Mouse (Mus musculus) forebrain, embryonic 11.5 days (tissue): ENCODE measurements at regions not wholly inside any gene's neighbourhood (a gene's known extent, or its start where the extent isn't known, plus 50 kb on each side); places are given as distances from the start of the nearest gene placed in this dataset.

Experiments used
- ATAC-seq: fragments of 200-750 bp; cut with Nextera tagmentation; replicated peaks from 2 replicates; pipeline ENCODE4 v1.8.0; 2017; ENCODE audit warnings: moderate TSS enrichment; ENCODE audit not compliant: low FRiP score
- DNase-seq: peaks from one replicate; pipeline ENCODE4 v3.0.0-alpha.2; 2017; ENCODE audit warnings: low spot score
- H3K27ac ChIP-seq: fragments of 300-500 bp; sonication (generic); 2 replicates; pipeline ENCODE4 v1.5.1; 2014; ENCODE audit warnings: low read depth, low read length
- H3K27me3 ChIP-seq: fragments of 300-500 bp; sonication (generic); 2 replicates; pipeline ENCODE4 v1.6.1; 2014; ENCODE audit warnings: mild to moderate bottlenecking, low read length, mixed read lengths; ENCODE audit not compliant: control insufficient read depth, insufficient read depth
- H3K36me3 ChIP-seq: fragments of 300-500 bp; sonication (generic); 2 replicates; pipeline ENCODE4 v1.6.1; 2014; ENCODE audit warnings: mild to moderate bottlenecking, low read length, moderate library complexity, mixed read lengths; ENCODE audit not compliant: control insufficient read depth, insufficient read depth
- H3K4me1 ChIP-seq: fragments of 300-500 bp; sonication (generic); replicated peaks from 2 replicates; pipeline ENCODE4 v1.6.1; 2014; ENCODE audit warnings: low read length, mixed read lengths; ENCODE audit not compliant: control insufficient read depth, insufficient read depth
- H3K4me2 ChIP-seq: fragments of 300-500 bp; sonication (generic); 2 replicates; pipeline ENCODE4 v1.6.1; 2014; ENCODE audit warnings: low read depth, mild to moderate bottlenecking, low read length, moderate library complexity, mixed read lengths; ENCODE audit not compliant: severe bottlenecking
- H3K4me3 ChIP-seq: fragments of 300-500 bp; sonication (generic); 2 replicates; pipeline ENCODE4 v1.5.1; 2014; ENCODE audit warnings: low read depth, low read length
- H3K9ac ChIP-seq: fragments of 300-500 bp; sonication (generic); 2 replicates; pipeline ENCODE4 v1.6.1; 2014; ENCODE audit warnings: low read length
- H3K9me3 ChIP-seq: fragments of 300-500 bp; sonication (generic); 2 replicates; pipeline ENCODE4 v1.6.1; 2016; ENCODE audit warnings: low read length, mixed read lengths; ENCODE audit not compliant: control insufficient read depth
- WGBS: fragments of 180-500 bp; shearing (Covaris S2); extraction: QIAGEN DNeasy Blood & Tissue Kit; methylation state at CpG from one replicate; pipeline ENCODE4 v1.1.7; 2014; 5-methylcytosine and 5-hydroxymethylcytosine counted together

GRCm38 (mm10) chr16:77313195-77313594 is 288.7 kb downstream of the Gm11146 start:
- H3K9ac ChIP-seq = no peak overlapping the region
- H3K27ac ChIP-seq = no peak overlapping the region
- no peaks in the 10 kb centered on the region for H3K9me3 ChIP-seq
- H3K4me1 ChIP-seq = no peaks in the 10 kb centered on the region
- no peaks in the 10 kb centered on the region for H3K27me3 ChIP-seq
- H3K4me2 ChIP-seq = no peak overlapping the region
- H3K36me3 ChIP-seq = no peaks in the 10 kb centered on the region
- no peak overlapping the region for H3K4me3 ChIP-seq
- DNase-seq (no peak), ATAC-seq (no peak)

DNA sequence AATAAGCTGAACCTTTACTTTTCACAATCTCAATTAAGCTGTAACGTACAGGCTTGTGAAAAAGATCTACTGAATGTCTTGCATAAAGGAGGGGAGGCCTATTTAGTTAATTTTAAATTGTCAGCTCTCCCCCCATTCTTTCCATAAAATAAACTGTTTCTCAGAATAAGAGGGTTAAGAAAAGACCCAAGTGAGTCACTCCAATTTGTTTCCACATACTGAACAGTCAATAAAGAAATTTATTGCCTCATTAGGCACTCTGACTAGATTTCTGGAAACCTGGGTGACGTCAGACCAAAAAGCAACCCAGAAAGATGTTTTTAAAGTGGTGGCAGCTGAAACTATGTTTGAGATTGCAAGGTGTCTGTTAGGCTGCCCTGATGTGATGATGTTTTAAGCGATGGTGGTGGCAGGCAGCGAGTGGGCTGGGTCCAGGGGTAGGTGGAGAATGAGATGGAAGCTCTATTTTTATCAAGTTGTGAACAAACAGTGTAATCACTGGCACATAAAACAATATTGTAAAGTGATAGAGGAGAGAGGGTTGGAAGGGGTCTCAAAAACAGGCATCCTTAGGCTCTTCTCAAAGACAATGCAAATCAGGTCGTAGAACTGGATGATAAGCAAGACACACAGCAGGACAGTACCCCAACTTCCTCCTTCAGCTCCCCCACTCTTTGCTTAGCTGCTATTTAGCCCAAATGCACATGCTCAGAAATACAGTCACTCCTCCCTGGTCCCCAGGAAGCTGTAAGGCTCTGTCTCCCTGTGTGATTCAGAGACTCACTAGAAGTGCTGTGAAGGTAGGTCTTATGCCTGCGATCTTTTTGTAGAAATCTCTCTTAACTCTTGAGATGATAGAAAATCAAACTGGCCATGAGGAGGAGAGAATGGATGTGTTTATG is 288.0 kb downstream of the Usp25 start:
- 0 out of 2 replicates have a peak overlapping the region, but pooled peaks have one; percentile 9 for H3K27ac ChIP-seq
- no peaks in the 10 kb centered on the region for H3K27me3 ChIP-seq

GRCm38 (mm10) chr16:77300572-77301213 is 287.2 kb downstream of the Usp25 start:
- Histone ChIP-seq H3K4me3 (no peak overlapping the region), H3K9ac (no peak overlapping the region), H3K27ac (no peak overlapping the region), H3K27me3 (no peaks in the 10 kb centered on the region), H3K4me1 (no peaks in the 10 kb centered on the region; the same call in 1 of the 2 replicates), H3K9me3 (no peaks in the 10 kb centered on the region), H3K4me2 (no peak overlapping the region), H3K36me3 (no peaks in the 10 kb centered on the region)
- peak; percentile 51; the same call in 1 of the 2 replicates for ATAC-seq
- WGBS = 63% methylated on average over 6 of the region's 6 CpGs
- DNase-seq = no peak

More for the DNA sequence above, 288.0 kb downstream of the Usp25 start:
- H3K4me3 ChIP-seq = no peak overlapping the region
- H3K9me3 ChIP-seq = no peaks in the 10 kb centered on the region
- no peaks in the 10 kb centered on the region for H3K36me3 ChIP-seq
- no peak overlapping the region for H3K9ac ChIP-seq
- no peak for DNase-seq
- no peak overlapping the region for H3K4me2 ChIP-seq
- ATAC-seq = peak; percentile 70
- 51% methylated on average over 6 of the region's 6 CpGs for WGBS
- no peaks in the 10 kb centered on the region; the same call in 1 of the 2 replicates for H3K4me1 ChIP-seq

DNA sequence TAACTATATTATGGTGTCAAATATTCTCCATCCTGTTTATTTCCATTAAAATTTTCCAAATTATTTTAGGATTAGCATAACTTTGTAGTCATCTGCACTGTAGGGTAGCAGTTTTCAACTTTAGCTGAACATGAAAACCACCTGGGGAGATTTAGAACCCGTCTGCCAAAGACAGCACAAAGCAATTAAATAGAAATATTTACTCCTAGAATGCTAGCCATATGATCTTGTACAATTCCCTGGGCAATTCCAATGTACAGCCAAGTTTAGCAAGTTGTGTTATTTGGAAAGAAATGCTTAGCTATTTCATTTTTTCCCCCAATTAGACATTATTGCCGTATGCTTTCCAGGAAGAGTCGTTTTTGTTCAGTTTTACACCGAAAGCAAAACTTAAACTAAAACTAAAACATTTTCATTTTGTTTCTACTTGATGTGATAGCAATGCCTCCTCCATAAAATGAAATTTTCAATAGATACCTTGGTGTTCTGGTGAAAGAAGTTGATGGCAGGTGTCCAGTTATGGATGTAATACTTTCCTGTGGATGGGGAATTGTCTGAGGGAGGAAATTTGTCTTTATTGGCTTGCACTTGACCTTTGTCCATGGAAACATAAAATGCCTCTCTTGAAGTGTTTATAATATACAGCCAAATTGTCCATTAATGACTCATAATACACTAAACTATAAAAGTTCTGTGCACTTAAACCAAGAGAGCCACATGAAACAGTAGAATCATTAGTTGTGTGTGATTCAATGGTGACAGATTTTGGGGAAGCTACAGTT is 282.3 kb downstream of the Usp25 start:
- Histone ChIP-seq H3K27me3 (no peaks in the 10 kb centered on the region), H3K4me3 (no peak overlapping the region), H3K4me2 (no peak overlapping the region), H3K36me3 (no peaks in the 10 kb centered on the region), H3K9me3 (no peaks in the 10 kb centered on the region), H3K27ac (no peak overlapping the region), H3K4me1 (peaks cover 6% of the 10 kb centered on the region; the same call in 1 of the 2 replicates), H3K9ac (no peak overlapping the region)
- no peak for ATAC-seq
- WGBS = 86% methylated on average over 4 of the region's 4 CpGs
- no peak for DNase-seq

- peak overlapping the region; percentile 64 for H3K27ac ChIP-seq
- no peak overlapping the region for H3K4me3 ChIP-seq
- peak overlapping the region; percentile 27; the same call in 1 of the 2 replicates for H3K4me2 ChIP-seq
- peaks cover 6% of the 10 kb centered on the region; the same call in 1 of the 2 replicates for H3K4me1 ChIP-seq
- H3K9me3 ChIP-seq = no peaks in the 10 kb centered on the region
- no peaks in the 10 kb centered on the region for H3K27me3 ChIP-seq
- ATAC-seq (peak; percentile 59), DNase-seq (no peak)
- H3K36me3 ChIP-seq = no peaks in the 10 kb centered on the region
- no peak overlapping the region for H3K9ac ChIP-seq
- WGBS = 53% methylated on average over 2 of the region's 2 CpGs
Observed at GRCm38 (mm10) chr16:77292317-77292771, 278.8 kb downstream of the Usp25 start.

DNA sequence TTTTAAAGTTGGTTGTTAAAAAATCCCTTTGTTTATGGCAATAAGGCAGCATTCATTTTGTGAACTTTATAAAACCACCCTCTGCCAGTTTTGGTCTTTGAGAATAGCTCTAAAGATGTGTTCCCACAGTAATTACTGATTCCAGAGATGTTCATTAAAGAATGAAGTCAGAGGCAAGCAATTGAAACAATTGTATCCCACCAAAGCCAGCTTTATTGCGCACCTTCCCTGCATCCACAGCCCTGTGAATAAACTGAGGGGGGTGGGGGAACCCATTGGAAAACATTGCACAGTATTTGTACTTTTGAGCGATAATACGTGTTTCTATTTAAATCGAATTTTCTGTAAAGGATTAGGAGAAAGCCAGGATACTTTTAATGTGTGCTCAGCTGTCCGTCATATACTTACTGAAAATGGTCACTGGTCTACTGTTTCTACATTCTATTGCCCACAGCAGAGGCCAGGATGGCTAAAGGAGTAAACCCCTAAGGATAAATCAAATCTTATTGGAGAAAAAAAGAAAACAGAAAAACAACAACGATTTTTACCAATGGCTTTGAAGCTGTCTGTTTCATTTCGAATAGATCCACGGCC is 278.3 kb downstream of the Usp25 start:
- DNase-seq = no peak
- peak overlapping the region; percentile 64 for H3K27ac ChIP-seq
- no peaks in the 10 kb centered on the region for H3K36me3 ChIP-seq
- peaks cover 6% of the 10 kb centered on the region; the same call in 1 of the 2 replicates for H3K4me1 ChIP-seq
- no peaks in the 10 kb centered on the region for H3K27me3 ChIP-seq
- H3K9ac ChIP-seq = no peak overlapping the region
- H3K4me2 ChIP-seq = peak overlapping the region; percentile 15; the same call in 1 of the 2 replicates
- H3K9me3 ChIP-seq = no peaks in the 10 kb centered on the region
- ATAC-seq = peak; percentile 92
- 48% methylated on average over 8 of the region's 8 CpGs for WGBS
- H3K4me3 ChIP-seq = no peak overlapping the region

DNA sequence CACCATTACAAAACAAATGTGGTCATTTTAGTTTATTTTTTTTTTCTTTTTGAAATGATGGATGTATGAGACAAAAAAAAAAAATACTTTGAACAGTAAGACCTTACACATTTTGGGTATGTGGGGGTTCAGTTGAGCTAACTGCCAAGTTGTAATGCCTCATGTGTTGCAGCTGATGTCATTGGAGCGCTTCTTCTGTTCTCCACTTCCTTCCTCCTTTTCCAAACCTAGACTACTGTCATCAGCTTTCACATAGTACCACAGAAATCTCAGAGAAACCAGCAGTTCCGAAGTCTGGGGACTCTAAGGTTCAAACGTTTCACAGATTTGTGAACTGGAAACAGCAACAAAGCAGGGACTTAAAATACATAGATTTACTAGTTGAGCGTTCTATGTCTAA is 270.7 kb downstream of the Usp25 start:
- H3K9ac ChIP-seq = no peak overlapping the region
- ATAC-seq (no peak), DNase-seq (no peak)
- H3K9me3 ChIP-seq = no peaks in the 10 kb centered on the region
- no peaks in the 10 kb centered on the region for H3K27me3 ChIP-seq
- no peaks in the 10 kb centered on the region for H3K36me3 ChIP-seq
- no peak overlapping the region for H3K4me2 ChIP-seq
- H3K4me1 ChIP-seq = no peaks in the 10 kb centered on the region
- no peak overlapping the region for H3K27ac ChIP-seq
- 81% methylated on average over 4 of the region's 4 CpGs for WGBS
- no peak overlapping the region for H3K4me3 ChIP-seq

DNA sequence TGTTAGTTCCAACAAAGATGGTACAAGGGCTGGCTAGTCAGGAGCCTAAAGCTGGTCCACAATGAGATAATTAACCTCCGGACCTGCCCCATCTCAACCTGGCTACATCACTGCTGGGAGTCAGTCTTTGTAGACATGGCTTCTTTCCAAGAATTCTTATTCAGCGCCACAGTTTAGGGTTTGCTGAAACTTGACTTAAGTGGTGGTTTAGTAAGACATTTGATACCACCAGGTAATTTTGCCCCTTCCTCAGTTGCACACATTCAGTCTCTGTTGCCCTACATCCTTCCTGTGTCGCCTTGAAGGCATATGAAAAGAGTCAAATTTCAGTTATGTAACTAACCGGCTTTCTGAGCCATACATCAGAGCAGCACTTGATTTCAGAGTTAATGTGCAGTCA is 266.4 kb downstream of the Usp25 start:
- Histone ChIP-seq H3K4me2 (no peak overlapping the region), H3K4me1 (no peaks in the 10 kb centered on the region), H3K36me3 (no peaks in the 10 kb centered on the region), H3K27me3 (no peaks in the 10 kb centered on the region), H3K9me3 (no peaks in the 10 kb centered on the region), H3K9ac (no peak overlapping the region), H3K4me3 (no peak overlapping the region), H3K27ac (no peak overlapping the region)
- ATAC-seq (no peak), DNase-seq (no peak)
- WGBS = 81% methylated on average over 4 of the region's 4 CpGs
